Mouse (Mus musculus) embryonic facial prominence, embryonic 10.5 days (tissue): ENCODE measurements around the gene Rbbp4. TPM values are rescaled to one million over a fixed set of nuclear protein-coding genes. Genes with fewer than 3 reads are reported as not detected.
"Not testable (repeated sequence)": the region's sequence is repeated elsewhere in the genome, so short reads cannot be mapped to it uniquely, and the experiment has no call there.

Source experiments
- DNase-seq: peaks from one replicate; pipeline ENCODE4 v3.0.0-alpha.2; 2017; ENCODE audit warnings: low spot score
- H3K27ac ChIP-seq: fragments of 300-500 bp; sonication (generic); replicated peaks from 2 replicates; pipeline ENCODE4 v1.5.1; 2016; ENCODE audit warnings: mild to moderate bottlenecking
- H3K27me3 ChIP-seq: fragments of 300-500 bp; sonication (generic); replicated peaks from 2 replicates; pipeline ENCODE4 v1.6.1; 2016; ENCODE audit warnings: low read depth, mild to moderate bottlenecking; ENCODE audit not compliant: poor library complexity, severe bottlenecking
- H3K36me3 ChIP-seq: fragments of 300-500 bp; sonication (generic); replicated peaks from 2 replicates; pipeline ENCODE4 v1.6.1; 2016; ENCODE audit warnings: mild to moderate bottlenecking, moderate library complexity
- H3K4me1 ChIP-seq: fragments of 300-500 bp; sonication (generic); 2 replicates; pipeline ENCODE4 v1.6.1; 2016
- H3K4me3 ChIP-seq: fragments of 300-500 bp; sonication (generic); 2 replicates; pipeline ENCODE4 v1.5.1; 2016; ENCODE audit warnings: mild to moderate bottlenecking, moderate library complexity
- H3K9me3 ChIP-seq: fragments of 300-500 bp; sonication (generic); 2 replicates; pipeline ENCODE4 v1.6.1; 2016; ENCODE audit warnings: mild to moderate bottlenecking
- WGBS: fragments of 180-500 bp; shearing (Covaris S2); methylation state at CpG from one replicate; pipeline ENCODE4 v1.1.7; 2016; 5-methylcytosine and 5-hydroxymethylcytosine counted together
- polyA plus RNA-seq: library from polyadenylated mRNA; unstranded; fragments of >200 nt; fragmentation: Nextera tagmentation; extraction: Ambion mirVana; gene quantifications from 2 replicates; pipeline ENCODE4 v1.2.1, GENCODE M21; 2016

Rbbp4 gene
- polyA plus RNA-seq, 1 experiment from 2014 or later, result 546 TPM

GRCm38 (mm10) chr4:129374219-129374755 lies 39.1 kb upstream of the Rbbp4 start:
- H3K36me3 ChIP-seq, result no peaks in the 10 kb centered on the region
- no peaks in the 10 kb centered on the region for H3K9me3 ChIP-seq
- no peak for DNase-seq
- WGBS, result 39% methylated on average over 11 of the region's 11 CpGs
- no peak overlapping the region for H3K4me3 ChIP-seq
- peaks cover 58% of the 10 kb centered on the region for H3K27me3 ChIP-seq
- no peak overlapping the region for H3K27ac ChIP-seq
- H3K4me1 ChIP-seq, result peaks cover 17% of the 10 kb centered on the region

GRCm38 (mm10) chr4:129373202-129373976 lies 38.2 kb upstream of the Rbbp4 start:
- Histone ChIP-seq H3K9me3 (no peaks in the 10 kb centered on the region), H3K4me3 (no peak overlapping the region), H3K36me3 (no peaks in the 10 kb centered on the region), H3K27me3 (peaks cover 49% of the 10 kb centered on the region), H3K27ac (no peak overlapping the region), H3K4me1 (peaks cover 17% of the 10 kb centered on the region)
- no peak for DNase-seq
- WGBS, result 43% methylated on average over 8 of the region's 8 CpGs

- DNase-seq, result no peak
- H3K9me3 ChIP-seq, result no peaks in the 10 kb centered on the region
- no peak overlapping the region for H3K27ac ChIP-seq
- H3K27me3 ChIP-seq, result peaks cover 29% of the 10 kb centered on the region
- H3K4me1 ChIP-seq, result peaks cover 6% of the 10 kb centered on the region; the same call in 1 of the 2 replicates
- WGBS, result 91% methylated on average over 3 of the region's 3 CpGs
- no peaks in the 10 kb centered on the region for H3K36me3 ChIP-seq
- no peak overlapping the region for H3K4me3 ChIP-seq
Observed at GRCm38 (mm10) chr4:129371391-129371790, 36.2 kb upstream of the Rbbp4 start.

- Histone ChIP-seq H3K9me3 (no peaks in the 10 kb centered on the region), H3K27ac (no peak overlapping the region), H3K4me3 (no peak overlapping the region), H3K36me3 (0 out of 2 replicates have a peak, but pooled peaks cover 2% of the 10 kb centered on the region), H3K4me1 (no peaks in the 10 kb centered on the region), H3K27me3 (no peaks in the 10 kb centered on the region)
- DNase-seq, result no peak
- 91% methylated on average over 5 of the region's 5 CpGs for WGBS
Observed at GRCm38 (mm10) chr4:129365224-129365623, 30.1 kb upstream of the Rbbp4 start.

GRCm38 (mm10) chr4:129364379-129364778 lies 29.2 kb upstream of the Rbbp4 start:
- no peaks in the 10 kb centered on the region for H3K4me1 ChIP-seq
- no peaks in the 10 kb centered on the region for H3K27me3 ChIP-seq
- peaks cover 10% of the 10 kb centered on the region; the same call in 1 of the 2 replicates for H3K36me3 ChIP-seq
- DNase-seq, result no peak
- no peaks in the 10 kb centered on the region for H3K9me3 ChIP-seq
- H3K27ac ChIP-seq, result no peak overlapping the region
- 83% methylated on average over 3 of the region's 3 CpGs for WGBS
- H3K4me3 ChIP-seq, result no peak overlapping the region

GRCm38 (mm10) chr4:129363463-129363862 lies 28.3 kb upstream of the Rbbp4 start:
- Histone ChIP-seq H3K9me3 (no peaks in the 10 kb centered on the region), H3K27ac (no peak overlapping the region), H3K27me3 (no peaks in the 10 kb centered on the region), H3K36me3 (peaks cover 11% of the 10 kb centered on the region; the same call in 1 of the 2 replicates), H3K4me1 (no peaks in the 10 kb centered on the region), H3K4me3 (no peak overlapping the region)
- DNase-seq, result no peak
- 94% methylated on average over 9 of the region's 9 CpGs for WGBS

GRCm38 (mm10) chr4:129362771-129363170 lies 27.6 kb upstream of the Rbbp4 start:
- H3K27me3 ChIP-seq, result no peaks in the 10 kb centered on the region
- no peaks in the 10 kb centered on the region for H3K9me3 ChIP-seq
- peaks cover 16% of the 10 kb centered on the region; the same call in 1 of the 2 replicates for H3K36me3 ChIP-seq
- DNase-seq, result no peak
- H3K27ac ChIP-seq, result no peak overlapping the region
- no peaks in the 10 kb centered on the region for H3K4me1 ChIP-seq
- H3K4me3 ChIP-seq, result no peak overlapping the region
- WGBS, result 76% methylated on average over 5 of the region's 5 CpGs

GRCm38 (mm10) chr4:129362238-129362637 lies 27.1 kb upstream of the Rbbp4 start:
- WGBS, result 79% methylated on average over 3 of the region's 3 CpGs

GRCm38 (mm10) chr4:129357613-129358163 lies 22.5 kb upstream of the Rbbp4 start:
- Histone ChIP-seq H3K9me3 (no peaks in the 10 kb centered on the region), H3K36me3 (peaks cover 37% of the 10 kb centered on the region), H3K4me3 (no peak overlapping the region), H3K27me3 (no peaks in the 10 kb centered on the region), H3K4me1 (no peaks in the 10 kb centered on the region), H3K27ac (no peak overlapping the region)
- 93% methylated on average over 15 of the region's 15 CpGs for WGBS
- no peak for DNase-seq

More at GRCm38 (mm10) chr4:129362238-129362637, 27.1 kb upstream of the Rbbp4 start:
- H3K4me3 ChIP-seq, DNase-seq, H3K27me3 ChIP-seq, H3K4me1 ChIP-seq, H3K27ac ChIP-seq, H3K9me3 ChIP-seq: not testable (repeated sequence)
- H3K36me3 ChIP-seq, result peaks cover 21% of the 10 kb centered on the region

- Histone ChIP-seq H3K27me3 (no peaks in the 10 kb centered on the region), H3K36me3 (peaks cover 26% of the 10 kb centered on the region), H3K4me1 (no peaks in the 10 kb centered on the region), H3K27ac (no peak overlapping the region), H3K9me3 (no peaks in the 10 kb centered on the region), H3K4me3 (no peak overlapping the region)
- WGBS, result 86% methylated on average over 15 of the region's 15 CpGs
- no peak for DNase-seq
Observed at GRCm38 (mm10) chr4:129354236-129354635, 19.1 kb upstream of the Rbbp4 start.

GRCm38 (mm10) chr4:129353176-129353575 lies 18.0 kb upstream of the Rbbp4 start:
- H3K4me3 ChIP-seq, result no peak overlapping the region
- no peaks in the 10 kb centered on the region for H3K27me3 ChIP-seq
- H3K4me1 ChIP-seq, result no peaks in the 10 kb centered on the region
- H3K9me3 ChIP-seq, result no peaks in the 10 kb centered on the region
- no peak overlapping the region for H3K27ac ChIP-seq
- WGBS, result 89% methylated on average over 12 of the region's 12 CpGs
- DNase-seq, result no peak
- peaks cover 28% of the 10 kb centered on the region for H3K36me3 ChIP-seq

- WGBS, result 79% methylated on average over 6 of the region's 6 CpGs
- Histone ChIP-seq H3K4me3 (no peak overlapping the region), H3K9me3 (no peaks in the 10 kb centered on the region)
Observed at GRCm38 (mm10) chr4:129351111-129351510, 15.9 kb upstream of the Rbbp4 start.

GRCm38 (mm10) chr4:129350644-129351043 lies 15.5 kb upstream of the Rbbp4 start:
- Histone ChIP-seq H3K4me1 (no peaks in the 10 kb centered on the region), H3K27me3 (no peaks in the 10 kb centered on the region), H3K36me3 (peaks cover 30% of the 10 kb centered on the region), H3K4me3 (no peak overlapping the region), H3K9me3 (no peaks in the 10 kb centered on the region), H3K27ac (no peak overlapping the region)
- 5% methylated on average over 1 of the region's 1 CpGs for WGBS
- peak; percentile 82 for DNase-seq

More at GRCm38 (mm10) chr4:129351111-129351510, 15.9 kb upstream of the Rbbp4 start:
- H3K4me1 ChIP-seq, result no peaks in the 10 kb centered on the region
- H3K36me3 ChIP-seq, result peaks cover 30% of the 10 kb centered on the region
- no peak for DNase-seq
- no peak overlapping the region for H3K27ac ChIP-seq
- H3K27me3 ChIP-seq, result no peaks in the 10 kb centered on the region
